Mouse (Mus musculus): ENCODE results near the gene Ttc9.

The Ttc9 gene

DNA sequence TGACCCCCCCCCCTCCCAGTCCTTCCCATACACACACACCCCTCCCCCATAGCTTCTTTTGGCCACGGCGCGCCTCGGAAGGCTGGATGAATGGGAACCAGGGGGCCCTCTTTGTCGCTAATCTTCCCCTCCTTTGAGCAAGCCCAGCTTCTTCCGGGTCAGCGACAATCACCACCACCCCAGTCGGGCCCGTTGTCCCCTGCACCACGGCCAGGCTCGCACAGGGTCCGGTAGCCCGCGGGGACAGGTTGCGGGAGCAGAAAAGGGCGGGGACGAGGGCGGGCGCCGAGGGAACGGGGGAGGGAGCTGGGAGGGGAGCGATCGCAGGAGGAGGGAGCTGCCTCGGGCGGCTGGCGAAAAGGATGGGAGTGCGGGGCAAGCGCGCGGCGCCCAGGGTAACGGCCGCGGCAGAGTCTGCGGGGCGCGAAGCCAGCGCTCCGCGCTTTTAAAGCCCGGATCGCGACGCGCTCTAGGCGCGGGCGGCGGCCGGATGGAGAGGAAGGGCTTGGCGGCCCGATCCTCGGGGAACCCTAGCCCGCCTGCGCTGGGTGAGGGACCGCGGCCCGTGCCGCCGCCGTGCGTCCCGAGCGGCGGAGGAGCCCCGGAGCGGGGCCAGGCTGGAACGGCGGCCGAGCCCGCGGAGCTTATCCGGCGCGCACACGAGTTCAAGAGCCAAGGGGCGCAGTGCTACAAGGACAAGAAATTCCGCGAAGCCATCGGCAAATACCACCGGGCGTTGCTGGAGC, at the start of gene Ttc9:
Ttc9 (plus strand) TSS at position 335 of the 746 bp plus-strand sequence.
- no peak for TF ChIP-seq GATA4 (IDR thresholded peaks at IDR 0.05; ENCODE audit: insufficient replicate concordance, low read length)

DNA sequence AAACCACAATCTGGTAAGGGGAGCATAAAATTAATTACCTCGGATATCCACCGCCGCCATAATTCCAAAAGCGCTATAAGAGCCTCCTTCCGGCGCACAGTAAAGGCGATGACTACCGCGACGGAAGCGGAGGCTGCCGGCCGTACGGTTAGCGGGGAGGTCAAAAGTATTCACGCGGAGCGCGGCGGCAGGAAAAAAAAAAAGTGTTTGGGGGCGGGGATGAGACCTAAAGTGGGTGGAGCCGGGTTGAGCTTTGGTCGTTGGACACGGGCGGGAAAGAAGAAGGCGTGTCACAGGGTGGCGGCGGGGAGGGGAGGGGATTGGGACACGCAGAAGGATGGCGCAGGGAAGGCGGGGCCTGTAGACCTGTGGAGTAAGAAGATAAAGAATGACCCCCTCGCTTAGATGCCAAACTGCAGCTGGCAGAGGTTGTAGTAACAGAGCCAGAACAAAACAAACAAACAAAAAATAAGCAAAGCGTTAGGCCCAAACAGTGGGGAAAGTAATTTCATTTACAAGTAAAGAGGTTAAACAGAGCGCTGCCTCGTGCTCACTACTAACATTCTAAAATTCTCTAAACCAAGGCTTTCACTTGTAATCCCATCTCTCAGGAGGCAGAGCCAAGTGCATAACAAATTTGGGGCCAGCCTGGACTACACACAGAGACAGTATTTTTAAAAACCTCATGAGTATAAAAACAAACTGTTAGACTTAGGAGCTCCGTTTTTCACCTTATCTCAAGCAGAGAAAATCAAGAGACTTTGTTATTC, 36.0 kb upstream of the Ttc9 start, which contains the start of gene Med6:
Med6 (minus strand) TSS at position 107 of the 770 bp plus-strand sequence.
- peak; percentile 26; the same call in 1 of the 2 replicates for TF ChIP-seq GATA4 (IDR thresholded peaks at IDR 0.05; ENCODE audit: insufficient replicate concordance, low read length)

DNA sequence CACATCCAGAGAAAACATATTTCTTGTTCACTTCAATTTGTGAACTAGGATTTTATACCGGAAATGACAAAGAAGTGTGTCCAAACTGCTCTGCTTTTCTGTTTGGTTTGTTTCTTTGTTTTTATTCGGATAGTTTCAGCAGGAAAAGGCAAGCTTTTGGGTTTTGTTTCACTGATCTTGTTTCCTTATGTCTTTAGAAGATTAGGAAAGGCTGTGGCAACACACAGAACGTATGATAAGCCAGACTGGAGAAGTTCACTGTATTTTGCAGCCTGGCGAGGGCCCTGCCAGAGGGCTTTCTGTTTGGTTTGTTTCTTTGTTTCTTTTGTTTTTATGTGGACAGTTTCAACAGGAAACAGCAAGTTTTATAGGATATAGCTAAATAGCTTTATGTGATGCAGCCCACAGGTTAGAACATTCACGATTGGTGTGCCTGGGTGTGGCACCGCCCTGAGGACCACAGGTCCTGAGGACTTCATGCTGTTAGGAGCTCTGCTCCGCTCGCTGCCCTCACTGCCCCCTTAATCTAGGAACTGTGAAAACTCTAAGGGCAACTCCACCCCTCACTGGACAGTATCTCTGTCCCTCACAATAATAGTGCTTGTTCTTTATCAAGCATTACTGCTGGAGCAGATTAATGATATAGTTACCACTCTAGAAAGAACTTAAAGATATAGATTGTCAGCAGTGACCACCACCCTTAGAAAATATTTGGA, 34.3 kb upstream of the Ttc9 start:
- TF ChIP-seq GATA4 (IDR thresholded peaks at IDR 0.05; ENCODE audit: insufficient replicate concordance, low read length): no peak

DNA sequence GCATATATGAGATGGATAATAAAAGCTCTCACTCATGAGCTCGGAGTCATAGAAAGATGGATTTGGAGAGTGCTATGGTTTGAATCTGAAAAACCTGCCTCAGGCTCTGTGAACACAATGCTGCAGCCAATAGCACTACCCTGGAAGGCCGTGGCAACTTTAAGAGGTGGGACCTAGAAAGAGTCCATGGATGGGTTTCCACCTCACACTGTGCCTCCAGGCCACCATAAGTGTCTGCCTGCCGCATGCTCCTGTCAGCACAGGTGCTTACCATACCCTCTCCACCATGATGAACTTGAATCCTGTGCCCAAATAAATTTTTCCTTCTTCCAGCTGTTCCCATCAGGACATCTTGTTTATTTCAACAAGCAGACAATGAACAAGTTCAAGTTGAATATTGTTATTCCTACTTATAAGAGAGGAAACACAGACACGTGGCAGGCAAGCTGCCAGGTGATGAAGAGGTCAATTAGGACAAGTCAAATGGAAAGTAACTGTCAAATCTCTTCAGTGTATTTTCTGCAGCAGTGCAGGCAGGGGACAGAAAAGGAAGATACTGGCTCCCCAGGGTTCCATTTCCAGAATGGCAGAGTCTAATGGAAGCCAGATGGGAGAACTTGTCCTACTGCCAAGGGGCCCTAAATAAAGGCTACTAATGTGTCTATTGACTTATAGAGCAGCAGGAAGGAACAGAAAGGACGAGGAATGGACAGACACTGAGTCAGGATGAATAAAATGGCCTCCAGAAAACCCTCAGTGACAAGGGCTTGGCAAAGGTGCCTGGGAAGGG, 25.9 kb upstream of the Ttc9 start:
- no peak for TF ChIP-seq GATA4 (IDR thresholded peaks at IDR 0.05; ENCODE audit: insufficient replicate concordance, low read length)

DNA sequence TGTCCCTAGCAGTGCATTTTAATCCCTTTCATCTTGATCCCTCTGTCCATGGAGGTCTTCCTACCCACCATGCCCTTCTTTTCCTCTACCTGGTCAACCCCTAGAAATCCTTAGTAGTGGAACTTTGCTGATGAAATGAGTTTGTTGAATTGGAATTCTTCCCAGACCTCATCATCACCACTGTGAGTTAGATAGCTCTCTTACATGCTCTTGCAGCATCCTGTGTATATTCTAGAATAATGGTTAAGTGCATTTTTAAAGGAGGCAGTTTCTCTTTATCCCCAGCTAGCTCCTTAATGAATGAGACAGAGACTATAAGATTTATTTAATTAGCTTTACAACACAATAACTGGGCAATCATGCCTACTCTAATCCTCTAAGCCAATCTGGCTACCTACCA, 21.6 kb upstream of the Ttc9 start:
- no peak for TF ChIP-seq GATA4 (IDR thresholded peaks at IDR 0.05; ENCODE audit: insufficient replicate concordance, low read length)

DNA sequence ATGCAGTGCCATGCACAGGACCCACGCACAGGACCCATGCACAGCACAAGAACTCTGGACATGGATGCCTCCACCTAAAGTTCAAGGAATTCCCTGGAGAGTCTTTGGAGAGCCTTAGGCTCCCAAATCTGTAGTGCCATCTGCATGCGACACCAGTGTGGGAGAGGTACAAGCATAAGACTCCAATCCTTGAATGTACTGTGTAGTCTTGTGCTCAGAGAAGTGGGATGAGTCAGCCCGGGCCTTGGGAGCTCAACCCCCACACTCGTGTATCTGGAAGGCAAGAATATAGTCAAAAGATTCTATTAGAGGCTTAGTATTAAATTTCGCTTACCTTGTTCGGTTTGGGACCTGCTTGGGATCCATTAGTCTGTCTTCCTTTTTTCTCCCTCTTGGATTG, 15.2 kb upstream of the Ttc9 start:
- TF ChIP-seq GATA4 (IDR thresholded peaks at IDR 0.05; ENCODE audit: insufficient replicate concordance, low read length): no peak

DNA sequence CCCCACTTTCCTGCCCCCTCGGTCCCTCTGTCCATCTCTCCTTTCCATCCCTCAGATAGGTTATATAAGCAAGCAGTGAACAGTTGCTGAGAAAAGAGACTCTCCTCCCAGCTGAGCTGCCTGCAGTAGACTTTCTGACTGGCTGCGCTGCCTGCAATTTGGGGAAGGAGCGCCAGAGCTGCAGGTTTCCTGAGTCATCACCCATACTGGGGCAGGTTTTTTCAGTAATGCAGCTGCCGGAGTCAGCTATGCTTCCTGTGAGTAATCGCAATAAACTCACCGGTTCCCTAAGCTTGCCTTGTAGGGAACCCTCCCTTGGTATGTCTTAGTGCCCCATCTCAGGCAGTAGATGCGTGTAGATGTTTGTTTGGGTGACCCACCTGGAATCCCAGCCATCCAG, 14.1 kb upstream of the Ttc9 start:
- no peak for TF ChIP-seq GATA4 (IDR thresholded peaks at IDR 0.05; ENCODE audit: insufficient replicate concordance, low read length)

DNA sequence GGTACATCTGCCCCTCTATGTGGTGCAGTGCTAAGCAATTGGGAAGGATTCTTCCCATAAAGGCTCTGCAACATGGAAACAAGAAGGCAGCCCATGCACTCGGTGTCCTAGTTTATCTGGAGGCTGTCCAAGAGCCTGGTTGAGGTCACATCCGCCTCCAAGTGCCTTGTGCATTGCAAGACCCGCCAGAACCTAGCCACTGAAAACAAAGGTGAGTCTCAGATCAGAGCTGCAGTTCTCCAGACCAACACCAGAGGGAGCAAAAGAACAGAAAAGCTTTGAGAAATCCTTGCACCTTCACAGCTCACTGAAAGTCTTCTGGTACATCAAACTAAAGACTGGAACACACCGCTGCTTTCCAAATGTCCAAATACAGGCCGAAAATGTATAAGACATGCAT, 11.7 kb upstream of the Ttc9 start:
- no peak for TF ChIP-seq GATA4 (IDR thresholded peaks at IDR 0.05; ENCODE audit: insufficient replicate concordance, low read length)

DNA sequence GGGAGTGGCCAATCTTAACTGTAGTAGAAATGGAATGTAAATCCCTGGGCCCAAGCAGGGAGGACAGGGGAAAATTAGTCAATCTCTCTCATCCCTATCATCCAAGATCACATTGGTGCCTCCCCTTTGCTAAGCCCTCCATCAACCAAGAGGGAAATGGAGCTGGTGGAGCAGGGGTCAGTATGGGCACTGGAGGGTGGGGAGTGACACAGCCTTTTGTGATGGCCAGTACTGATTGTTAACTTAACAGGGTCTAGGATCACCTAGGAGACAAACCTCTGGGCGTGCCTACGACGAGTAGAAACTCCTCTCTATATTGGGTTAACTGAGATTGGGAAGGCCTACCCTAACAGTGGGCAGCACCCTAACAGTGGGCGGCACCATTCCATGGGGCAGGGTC, 7.7 kb upstream of the Ttc9 start:
- no peak for TF ChIP-seq GATA4 (IDR thresholded peaks at IDR 0.05; ENCODE audit: insufficient replicate concordance, low read length)

DNA sequence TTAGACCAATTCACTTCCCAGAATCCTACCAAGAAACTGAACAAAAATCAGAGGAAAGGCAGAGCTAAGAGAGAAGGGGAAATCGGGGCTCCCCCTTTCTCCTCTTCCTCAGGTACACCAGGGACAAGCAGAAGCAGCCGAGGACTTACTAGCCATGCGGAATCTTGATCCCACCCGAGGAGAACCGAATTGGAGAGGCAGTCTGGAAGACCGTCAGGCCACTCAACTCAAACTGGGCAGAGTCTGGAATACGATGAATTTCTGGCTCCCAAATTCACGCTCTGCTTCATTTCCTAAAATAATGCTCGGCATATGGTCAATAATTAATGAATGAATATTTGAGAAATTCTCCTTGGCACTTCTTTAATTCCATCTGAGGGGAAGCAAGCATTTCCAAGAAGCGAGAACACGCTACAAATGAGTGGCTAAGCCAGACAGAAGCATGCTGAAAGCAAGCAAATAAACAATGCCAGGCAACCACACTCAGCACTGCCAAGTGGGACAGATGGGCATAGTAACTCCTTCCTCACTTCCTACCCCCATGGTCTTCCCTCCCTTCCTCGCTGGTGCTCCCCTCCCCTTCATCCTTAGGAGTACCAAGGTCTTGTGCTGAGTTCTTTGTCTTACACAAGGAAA, 4.7 kb upstream of the Ttc9 start:
- no peak for TF ChIP-seq GATA4 (IDR thresholded peaks at IDR 0.05; ENCODE audit: insufficient replicate concordance, low read length)

DNA sequence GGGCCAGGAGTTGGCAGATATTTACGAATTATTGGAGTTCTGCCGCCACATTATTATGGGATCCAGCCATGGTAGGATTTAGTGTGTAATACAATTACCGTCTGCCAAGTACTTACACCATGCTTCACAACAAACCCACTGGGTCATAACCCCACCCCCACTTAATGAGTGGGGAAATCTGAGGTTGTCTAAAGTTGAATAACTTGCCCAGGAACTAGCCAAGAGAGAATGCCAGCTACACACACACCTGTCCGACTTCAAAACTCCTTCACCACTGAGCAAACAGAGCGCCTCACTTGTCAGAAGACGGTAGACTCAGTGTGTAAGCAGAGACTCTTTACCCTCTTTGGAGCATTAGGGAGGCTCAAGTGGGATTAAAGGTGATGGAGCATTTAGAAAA, 3.6 kb upstream of the Ttc9 start:
- no peak for TF ChIP-seq GATA4 (IDR thresholded peaks at IDR 0.05; ENCODE audit: insufficient replicate concordance, low read length)

DNA sequence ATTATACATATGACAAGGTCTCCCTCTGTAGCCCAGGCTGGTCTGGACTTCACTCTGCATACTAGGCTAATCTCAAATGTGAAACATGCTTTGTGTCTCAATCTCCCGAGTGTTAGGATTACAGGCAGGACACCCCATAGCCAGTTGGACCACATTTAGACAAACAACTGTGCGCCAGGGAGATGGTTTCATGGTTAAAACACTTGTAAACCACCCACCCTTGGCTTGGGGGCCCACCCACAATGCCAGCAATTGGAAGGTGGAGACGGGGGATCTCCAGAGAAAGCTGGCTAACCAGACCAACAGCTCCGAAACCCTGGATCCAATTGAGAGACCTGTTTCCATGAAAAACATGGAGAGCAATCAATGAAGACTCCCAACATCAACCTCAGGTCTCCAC, 3.0 kb upstream of the Ttc9 start:
- TF ChIP-seq GATA4 (IDR thresholded peaks at IDR 0.05; ENCODE audit: insufficient replicate concordance, low read length): no peak

DNA sequence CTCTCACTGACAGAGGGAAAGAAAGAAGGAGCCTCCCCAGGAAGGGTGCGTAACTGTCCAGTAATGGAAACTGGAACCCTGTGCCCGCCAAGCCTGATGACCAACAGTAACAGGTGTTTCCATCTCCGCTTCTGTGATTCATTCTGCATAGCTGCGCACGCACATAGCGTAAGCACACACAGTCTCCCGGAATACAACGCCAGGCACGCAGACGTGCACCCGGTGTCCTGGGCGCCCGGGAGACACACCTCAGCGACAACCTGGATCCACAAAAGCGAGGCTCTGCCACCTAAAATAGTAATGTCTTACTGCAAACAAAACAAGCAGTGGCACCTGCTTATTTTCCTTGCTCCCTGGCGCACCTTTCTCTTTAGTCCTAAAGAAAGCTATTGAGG, 532 bp upstream of the Ttc9 start:
- TF ChIP-seq GATA4 (IDR thresholded peaks at IDR 0.05; ENCODE audit: insufficient replicate concordance, low read length): no peak

DNA sequence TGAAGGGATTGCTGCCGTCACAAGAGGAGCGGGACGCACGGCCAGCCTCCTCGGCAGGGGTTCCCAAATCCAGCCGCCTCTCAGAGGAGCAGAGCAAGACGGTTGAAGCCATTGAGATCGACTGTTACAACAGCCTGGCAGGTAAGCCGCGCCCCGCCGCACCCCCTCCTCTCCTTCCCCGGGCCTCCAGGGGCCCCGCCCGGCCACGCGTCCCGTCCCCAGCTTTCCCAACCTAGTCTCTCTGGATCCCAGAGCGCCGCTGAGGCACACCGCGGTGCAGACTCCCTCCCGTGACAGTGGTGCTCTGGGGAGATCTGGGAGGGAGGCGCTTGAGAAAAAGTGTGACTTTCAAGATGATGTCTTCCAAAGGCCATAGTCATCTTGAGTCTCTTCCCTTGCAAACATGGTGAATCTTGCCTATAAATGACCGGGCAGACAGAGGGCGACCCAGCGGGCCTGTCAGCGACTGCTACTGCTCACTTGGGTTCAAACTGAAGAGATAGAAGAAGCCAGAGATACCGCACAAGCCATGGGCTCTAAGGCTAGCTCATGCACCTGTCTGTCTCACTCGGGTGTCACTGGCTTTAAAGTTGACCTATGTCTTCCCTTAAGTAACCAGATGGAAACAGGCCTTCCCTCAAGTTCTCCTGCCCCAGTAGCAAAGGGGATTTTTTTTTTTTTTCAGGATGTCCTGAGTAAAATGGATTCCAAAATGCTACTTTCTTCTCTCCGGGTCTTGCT, 782 bp downstream of the Ttc9 start:
- TF ChIP-seq GATA4 (IDR thresholded peaks at IDR 0.05; ENCODE audit: insufficient replicate concordance, low read length): no peak

All from liver, adult (tissue).